Comparison of ENCODE assay signal across 18 mouse cellular contexts in the genomic region with DNA sequence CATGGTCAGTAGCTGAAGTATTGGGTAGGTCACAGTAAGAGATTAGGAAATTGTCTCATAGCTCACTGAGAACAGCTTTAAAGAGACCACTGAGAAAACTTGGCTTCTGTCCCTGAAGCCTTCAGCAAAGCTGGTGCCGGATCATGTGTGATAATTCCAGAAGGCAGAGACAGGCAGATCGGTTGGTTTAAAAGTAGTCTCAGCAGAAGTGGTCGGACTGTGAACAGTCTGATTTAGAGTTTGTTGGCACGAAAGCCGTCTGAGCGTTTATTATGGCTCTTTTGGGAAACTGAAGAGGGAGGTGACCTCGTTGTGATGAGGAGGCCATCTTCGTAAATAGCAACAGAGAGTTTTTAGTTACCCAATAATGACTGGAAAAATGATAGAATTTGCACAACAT.
"Had no signal": no experiment of that assay in that cellular context is flagged by ENCODE, and none has a peak within 500 bp of the region (broad histone marks: within the 10 kb centered on the region; RNA-seq: fewer than 3 reads in every experiment).

No protein-coding gene starts in this region.

- H3K4me3 ChIP-seq: layer of hippocampus, adult 2 months; megakaryocyte, embryonic 14.5 days; midbrain, embryonic 10.5 days; midbrain, embryonic 13.5 days; myocyte; neural tube, embryonic 13.5 days had no signal

- H3K4me1 ChIP-seq: midbrain, embryonic 10.5 days; midbrain, embryonic 13.5 days; neural tube, embryonic 13.5 days had no signal

- DNase-seq: kidney, postnatal 25 days; layer of hippocampus, adult 9-11 months; lung, adult 18-20 months; lung, postnatal 14 days; retina, postnatal 1 day; right cerebral cortex, postnatal 25 days; thymus, adult 18-20 months; thymus, postnatal 36 days had no signal

- H3K4me2 ChIP-seq: midbrain, embryonic 13.5 days; neural tube, embryonic 13.5 days had no signal

- ATAC-seq: midbrain, embryonic 13.5 days; midbrain, embryonic 16.5 days had no signal

- H3K27me3 ChIP-seq: midbrain, embryonic 13.5 days; neural tube, embryonic 13.5 days had no signal

- H3K27ac ChIP-seq: kidney, postnatal 0 days; layer of hippocampus, adult 2 months; liver, embryonic 14.5 days; macrophage; midbrain, embryonic 10.5 days; midbrain, embryonic 13.5 days; neural tube, embryonic 13.5 days had no signal

- H3K9ac ChIP-seq: liver, embryonic 14.5 days; midbrain, embryonic 13.5 days; neural tube, embryonic 13.5 days had no signal

- H3K9me3 ChIP-seq: midbrain, embryonic 10.5 days; midbrain, embryonic 13.5 days; neural tube, embryonic 13.5 days had no signal

- H3K36me3 ChIP-seq: midbrain, embryonic 10.5 days; midbrain, embryonic 13.5 days; neural tube, embryonic 13.5 days had no signal
